Mouse (Mus musculus) c-Kit-positive CD71-positive TER-119-positive erythroid progenitor cells, embryonic 14.5 days (primary cell): ENCODE results near the gene Mstn.

Experiments used
- DNase-seq: peaks from one replicate; pipeline ENCODE4 v3.0.0-alpha.2; 2013; ENCODE audit warnings: low spot score

The Mstn gene

DNA sequence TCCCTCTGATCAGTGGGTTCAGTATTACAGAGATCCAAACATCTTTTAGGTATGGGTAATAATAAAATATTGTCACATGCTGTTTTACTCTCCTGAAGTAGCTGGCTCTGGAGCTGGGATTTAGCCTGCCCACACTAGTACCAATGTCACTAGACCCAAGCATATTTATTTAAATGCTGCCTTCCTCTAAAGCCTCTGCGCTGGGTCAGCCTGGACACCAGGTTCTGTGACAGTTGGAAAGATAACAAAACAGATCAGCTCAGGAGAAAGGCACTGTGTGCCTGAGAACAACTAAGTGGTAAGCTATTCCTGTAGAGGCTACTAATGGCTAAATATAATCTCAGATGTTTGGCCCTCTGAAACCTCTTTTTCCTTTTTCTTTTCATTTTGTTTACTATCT, 49.1 kb downstream of the Mstn start:
- DNase-seq: no peak
